Mouse (Mus musculus) A20 (cell line): ENCODE results near the gene Olfr1451.
"Not testable (repeated sequence)": the region's sequence is repeated elsewhere in the genome, so short reads cannot be mapped to it uniquely, and the experiment has no call there.

Experiments used
- DNase-seq: peaks from one replicate; pipeline ENCODE4 v3.0.0-alpha.2; 2011; ENCODE audit warnings: low read depth, low spot score

The Olfr1451 gene

GRCm38 (mm10) chr19:12994714-12995113 is at the start of gene Olfr1451:
Gene Olfr1451 (plus strand): TSS chr19:12995014.
- DNase-seq, result no peak

DNA sequence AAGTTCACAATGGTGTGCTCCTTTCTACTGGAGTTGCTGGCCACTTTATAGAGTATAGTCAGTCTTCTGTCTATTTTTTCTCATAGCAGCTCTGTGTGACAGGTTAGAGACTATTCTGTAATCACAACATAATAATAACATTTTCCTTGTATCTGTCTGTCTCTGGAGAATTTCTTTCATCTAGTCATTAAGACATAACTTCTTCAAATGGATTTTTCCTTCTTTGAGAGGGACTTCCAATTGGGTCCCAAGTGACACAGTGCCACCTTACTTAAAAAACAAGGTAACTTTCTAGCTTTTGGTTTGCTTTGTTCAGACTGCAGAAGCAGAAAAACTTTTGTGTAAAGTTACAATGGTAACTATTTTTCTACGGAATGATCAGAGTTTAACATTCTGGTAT is 44.9 kb upstream of the Olfr1451 start, which contains the start of gene Olfr1450:
Olfr1450 (plus strand) TSS at position 301 of the 400 bp plus-strand sequence.
- no peak for DNase-seq

DNA sequence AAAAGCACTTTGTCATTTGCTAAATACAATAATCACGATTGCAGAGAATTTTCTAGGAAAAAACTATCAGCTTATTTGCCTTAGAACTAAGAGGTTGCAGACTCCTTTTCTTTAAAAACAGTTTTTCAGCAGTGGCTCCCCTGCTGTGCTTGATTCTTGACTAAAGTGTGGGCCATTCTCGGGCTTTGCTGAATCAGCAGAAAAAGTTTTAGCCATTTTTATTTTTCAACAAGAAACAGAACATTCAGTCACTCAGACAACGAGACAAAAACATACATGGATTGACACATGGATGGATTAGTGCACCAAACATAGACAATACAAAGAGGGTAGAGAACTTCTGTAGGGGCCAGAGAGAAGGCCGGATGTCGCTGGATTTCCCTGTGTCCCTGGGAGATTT is 24.7 kb upstream of the Olfr1451 start:
- DNase-seq, result not testable (repeated sequence)

- not testable (repeated sequence) for DNase-seq
These were observed 2.5 kb upstream of the Olfr1451 start for GRCm38 (mm10) chr19:12992316-12992715.

GRCm38 (mm10) chr19:13028227-13028626 is 33.4 kb downstream of the Olfr1451 start, which contains the start of gene Olfr1453:
Gene Olfr1453 (minus strand): TSS chr19:13028327.
- DNase-seq, result no peak
